Mouse (Mus musculus) myocyte (in vitro differentiated cells): ENCODE data around the gene Wnt9a.

Source experiments
- POLR2A ChIP-seq: IDR thresholded peaks from one replicate; pipeline ENCODE4 v1.6.1; 2011; ENCODE audit warnings: low read depth, mild to moderate bottlenecking, control low read depth, moderate library complexity; ENCODE audit not compliant: insufficient read length
- SRF ChIP-seq: IDR thresholded peaks from one replicate; pipeline ENCODE4 v1.6.1; 2011; ENCODE audit warnings: low read depth; ENCODE audit not compliant: control insufficient read depth, insufficient read length

- TF ChIP-seq POLR2A, result no peak
- TF ChIP-seq SRF, result no peak
Measured at GRCm38 (mm10) chr11:59282933-59283332, 23.8 kb upstream of the Wnt9a start.
